Mouse (Mus musculus) neural tube, embryonic 11.5 days (tissue): ENCODE data around the gene 4933430I17Rik. TPM values are rescaled to one million over a fixed set of nuclear protein-coding genes. Genes with fewer than 3 reads are reported as not detected.
"Not testable (repeated sequence)": the region's sequence is repeated elsewhere in the genome, so short reads cannot be mapped to it uniquely, and the experiment has no call there.

Experiments
- ATAC-seq: fragments of 200-750 bp; cut with Nextera tagmentation; 2 replicates; pipeline ENCODE4 v1.8.0; 2017; ENCODE audit warnings: moderate number of reproducible peaks, mild to moderate bottlenecking, moderate TSS enrichment, moderate library complexity; ENCODE audit not compliant: insufficient read depth, low FRiP score, low TSS enrichment
- DNase-seq: peaks from one replicate; pipeline ENCODE4 v3.0.0-alpha.2; 2015; ENCODE audit warnings: low spot score
- H3K27ac ChIP-seq: fragments of 300-500 bp; sonication (generic); 2 replicates; pipeline ENCODE4 v1.5.1; 2014; ENCODE audit warnings: low read depth, mild to moderate bottlenecking, low read length
- H3K27me3 ChIP-seq: fragments of 300-500 bp; sonication (generic); 2 replicates; pipeline ENCODE4 v1.6.1; 2014; ENCODE audit warnings: mild to moderate bottlenecking, low read length, mixed read lengths; ENCODE audit not compliant: control insufficient read depth, insufficient read depth
- H3K36me3 ChIP-seq: fragments of 300-500 bp; sonication (generic); 2 replicates; pipeline ENCODE4 v1.6.1; 2014; ENCODE audit warnings: mild to moderate bottlenecking, low read length, moderate library complexity, mixed read lengths; ENCODE audit not compliant: control insufficient read depth, insufficient read depth
- H3K4me1 ChIP-seq: fragments of 300-500 bp; sonication (generic); 2 replicates; pipeline ENCODE4 v1.6.1; 2014; ENCODE audit warnings: low read length, mixed read lengths; ENCODE audit not compliant: control insufficient read depth, insufficient read depth
- H3K4me2 ChIP-seq: fragments of 300-500 bp; sonication (generic); 2 replicates; pipeline ENCODE4 v1.6.1; 2014; ENCODE audit warnings: low read depth, mild to moderate bottlenecking, moderate library complexity
- H3K4me3 ChIP-seq: fragments of 300-500 bp; sonication (generic); 2 replicates; pipeline ENCODE4 v1.5.1; 2014; ENCODE audit warnings: low read depth, low read length
- H3K9ac ChIP-seq: fragments of 300-500 bp; sonication (generic); 2 replicates; pipeline ENCODE4 v1.6.1; 2014; ENCODE audit warnings: mild to moderate bottlenecking, low read length
- H3K9me3 ChIP-seq: fragments of 300-500 bp; sonication (generic); 2 replicates; pipeline ENCODE4 v1.6.1; 2016; ENCODE audit warnings: low read length; ENCODE audit not compliant: control insufficient read depth
- WGBS: fragments of 180-500 bp; shearing (Covaris S2); extraction: QIAGEN DNeasy Blood & Tissue Kit; methylation state at CpG from one replicate; pipeline ENCODE4 v1.1.7; 2014; 5-methylcytosine and 5-hydroxymethylcytosine counted together
- polyA plus RNA-seq: library from polyadenylated mRNA; unstranded; fragments of >200 nt; fragmentation: Nextera tagmentation; extraction: Ambion mirVana; gene quantifications from 2 replicates; pipeline ENCODE4 v1.2.1, GENCODE M21; 2014

The 4933430I17Rik gene
- polyA plus RNA-seq, 1 experiment from 2014 or later, result 1.0 TPM

- ATAC-seq, result not testable (repeated sequence)
Measured at GRCm38 (mm10) chr4:62593546-62594240, 68.5 kb downstream of the 4933430I17Rik start.

GRCm38 (mm10) chr4:62594442-62594841 lies 69.3 kb downstream of the 4933430I17Rik start:
- H3K9me3 ChIP-seq, result no peaks in the 10 kb centered on the region
- ATAC-seq, result no peak
- no peak overlapping the region for H3K9ac ChIP-seq
- no peak overlapping the region for H3K27ac ChIP-seq
- H3K27me3 ChIP-seq, result no peaks in the 10 kb centered on the region
- no peak for DNase-seq
- 58% methylated on average over 5 of the region's 5 CpGs for WGBS
- no peaks in the 10 kb centered on the region for H3K36me3 ChIP-seq
- H3K4me1 ChIP-seq, result peaks cover 3% of the 10 kb centered on the region; the same call in 1 of the 2 replicates
- no peak overlapping the region for H3K4me3 ChIP-seq
- H3K4me2 ChIP-seq, result no peak overlapping the region

More at GRCm38 (mm10) chr4:62593546-62594240, 68.5 kb downstream of the 4933430I17Rik start:
- not testable (repeated sequence) for H3K27ac ChIP-seq, H3K4me1 ChIP-seq, H3K27me3 ChIP-seq, H3K36me3 ChIP-seq, DNase-seq, H3K9me3 ChIP-seq, H3K4me3 ChIP-seq, H3K4me2 ChIP-seq, H3K9ac ChIP-seq
- 93% methylated on average over 24 of the region's 24 CpGs for WGBS

GRCm38 (mm10) chr4:62596051-62596450 lies 70.9 kb downstream of the 4933430I17Rik start:
- H3K27me3 ChIP-seq, result no peaks in the 10 kb centered on the region
- ATAC-seq (no peak), DNase-seq (no peak)
- H3K27ac ChIP-seq, result no peak overlapping the region
- H3K4me2 ChIP-seq, result no peak overlapping the region
- no peaks in the 10 kb centered on the region for H3K36me3 ChIP-seq
- no peak overlapping the region for H3K9ac ChIP-seq
- no peak overlapping the region for H3K4me3 ChIP-seq
- peaks cover 3% of the 10 kb centered on the region; the same call in 1 of the 2 replicates for H3K4me1 ChIP-seq
- H3K9me3 ChIP-seq, result no peaks in the 10 kb centered on the region
- whole genome bisulfite sequencing, result 80% methylated on average over 5 of the region's 5 CpGs

Other genes starting within 250 kb of the 4933430I17Rik start
- gene Fkbp15, start 164.8 kb upstream of the 4933430I17Rik start, polyA plus RNA-seq, result 21.0 and 22.1 TPM in 2 replicates
- gene Slc31a1, start 164.6 kb upstream of the 4933430I17Rik start, polyA plus RNA-seq, result 46.0 and 48.5 TPM in 2 replicates
- gene Cdc26, start 116.7 kb upstream of the 4933430I17Rik start, polyA plus RNA-seq, result 161 and 170 TPM in 2 replicates
- gene Prpf4, start 116.6 kb upstream of the 4933430I17Rik start, polyA plus RNA-seq, result 28.2 and 30.0 TPM in 2 replicates
- gene Rnf183, start 90.1 kb upstream of the 4933430I17Rik start, polyA plus RNA-seq, result not detected in 2 replicates
- gene Wdr31, start 54.5 kb upstream of the 4933430I17Rik start, polyA plus RNA-seq, result 5.1 and 5.8 TPM in 2 replicates
- 0.82 and 1.2 TPM in 2 replicates for gene Bspry, start 45.3 kb upstream of the 4933430I17Rik start, polyA plus RNA-seq
- 11.2 and 14.8 TPM in 2 replicates for gene Hdhd3, start 21.9 kb upstream of the 4933430I17Rik start, polyA plus RNA-seq
- 81.5 and 89.7 TPM in 2 replicates for gene Alad, start 5.5 kb upstream of the 4933430I17Rik start, polyA plus RNA-seq
- 108 and 109 TPM in 2 replicates for gene Pole3, start 301 bp upstream of the 4933430I17Rik start, polyA plus RNA-seq
- 29.4 and 31.6 TPM in 2 replicates for gene Rgs3, start 34.5 kb downstream of the 4933430I17Rik start, polyA plus RNA-seq